8 mouse cellular contexts compared by ENCODE assay signal in the genomic region with DNA sequence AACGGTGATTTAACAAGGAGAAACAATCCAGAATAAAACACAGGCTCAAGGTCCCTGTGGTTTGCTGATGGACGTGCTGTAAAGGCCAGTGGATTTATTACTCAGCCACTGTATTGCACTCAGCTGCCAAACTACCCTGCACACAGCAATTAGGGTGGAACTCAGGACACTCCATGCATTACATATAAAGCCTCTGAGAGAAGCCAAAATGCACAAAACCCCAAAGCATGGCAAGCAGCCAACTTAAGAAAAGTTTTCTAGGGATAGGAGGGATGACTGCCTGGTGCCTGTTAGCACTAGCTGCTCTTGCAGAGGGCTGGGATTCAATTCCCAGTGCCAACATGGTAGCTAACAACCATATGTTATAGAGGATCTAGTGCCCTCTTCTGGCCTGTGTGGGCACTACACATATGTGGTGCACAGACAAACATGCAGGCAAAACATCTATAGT. TPM values are rescaled to one million over a fixed set of nuclear protein-coding genes. Genes with fewer than 3 reads are reported as not detected.
DNase-seq lines count a peak whose midpoint lies in the region; ATAC-seq and TF ChIP-seq lines count a peak whose summit lies in the region.

No protein-coding gene starts in this region.

- H3K9ac ChIP-seq in hindbrain, embryonic 13.5 days, result no peak overlapping the region
- no peak overlapping the region for H3K9ac ChIP-seq in hindbrain, embryonic 16.5 days (ENCODE audit: low read depth, low read length)

- H3K4me3 ChIP-seq in hindbrain, embryonic 13.5 days, result no peak overlapping the region
- H3K4me3 ChIP-seq in hindbrain, embryonic 16.5 days (ENCODE audit: low read length), result no peak overlapping the region
- H3K4me3 ChIP-seq in kidney, adult 2 months (ENCODE audit: insufficient read depth, low read depth, low read length), result no peak overlapping the region
- no peak overlapping the region for H3K4me3 ChIP-seq in small intestine, adult 2 months (ENCODE audit: low read depth, low read length)

- TF ChIP-seq CTCF in kidney, adult 2 months (conservative IDR thresholded peaks at IDR 0.05; ENCODE audit: insufficient read depth, insufficient read length, low read depth, low read length), result peak; percentile 42
- TF ChIP-seq CTCF in small intestine, adult 2 months (IDR thresholded peaks at IDR 0.05; ENCODE audit: extremely low read depth, insufficient read length, insufficient replicate concordance, low read depth, low read length), result peak; percentile 42; the same call in 1 of the 2 replicates

- TF ChIP-seq POLR2A in kidney, adult 2 months (IDR thresholded peaks at IDR 0.05; ENCODE audit: low read depth, low read length), result no peak
- TF ChIP-seq POLR2A in small intestine, adult 2 months (IDR thresholded peaks at IDR 0.05; ENCODE audit: low read depth, low read length), result no peak

- peaks cover 62% of the 10 kb centered on the region for H3K4me1 ChIP-seq in hindbrain, embryonic 13.5 days (replicated peaks)
- peaks cover 30% of the 10 kb centered on the region for H3K4me1 ChIP-seq in hindbrain, embryonic 16.5 days (ENCODE audit: control insufficient read depth, insufficient read depth, low read depth, low read length)
- H3K4me1 ChIP-seq in kidney, adult 2 months (ENCODE audit: control insufficient read depth, insufficient read depth, low read length), result peaks cover 44% of the 10 kb centered on the region
- peaks cover 24% of the 10 kb centered on the region for H3K4me1 ChIP-seq in small intestine, adult 2 months (ENCODE audit: control insufficient read depth, insufficient read depth, insufficient read length, low read length)

- H3K27me3 ChIP-seq in hindbrain, embryonic 13.5 days, result no peaks in the 10 kb centered on the region
- no peaks in the 10 kb centered on the region for H3K27me3 ChIP-seq in hindbrain, embryonic 16.5 days (replicated peaks; ENCODE audit: control insufficient read depth, insufficient read depth, low read length)
- H3K27me3 ChIP-seq in kidney, adult 2 months (replicated peaks; ENCODE audit: control insufficient read depth, insufficient read depth, low read length), result no peaks in the 10 kb centered on the region
- no peaks in the 10 kb centered on the region for H3K27me3 ChIP-seq in small intestine, adult 2 months (ENCODE audit: control insufficient read depth, insufficient read depth, low read length)

- H3K36me3 ChIP-seq in hindbrain, embryonic 13.5 days, result no peaks in the 10 kb centered on the region
- H3K36me3 ChIP-seq in hindbrain, embryonic 16.5 days (ENCODE audit: control insufficient read depth, insufficient read depth, low read length), result no peaks in the 10 kb centered on the region
- no peaks in the 10 kb centered on the region for H3K36me3 ChIP-seq in kidney, adult 2 months (ENCODE audit: control insufficient read depth, insufficient read depth, low read length)
- H3K36me3 ChIP-seq in small intestine, adult 2 months (ENCODE audit: control insufficient read depth, insufficient read depth, low read length), result no peaks in the 10 kb centered on the region

- no peak overlapping the region for H3K4me2 ChIP-seq in hindbrain, embryonic 13.5 days
- no peak overlapping the region for H3K4me2 ChIP-seq in hindbrain, embryonic 16.5 days (ENCODE audit: low read length)

- H3K9me3 ChIP-seq in hindbrain, embryonic 13.5 days, result no peaks in the 10 kb centered on the region
- no peaks in the 10 kb centered on the region for H3K9me3 ChIP-seq in hindbrain, embryonic 16.5 days (ENCODE audit: control insufficient read depth, low read length)

- intact Hi-C loops in heart, postnatal 25 days (cut with DNase I), result loop anchor here (2.0 to 5.0 kb wide), 2 partner anchors 35 to 107 kb away; no protein-coding TSS in a partner anchor
- intact Hi-C loops in heart, postnatal 14 days (cut with DNase I), result loop anchor here (5.0 kb wide), 2 partner anchors 45 to 105 kb away; partner anchors contain the start of genes Drc3 and Tom1l2

- 0 out of 2 replicates have a peak overlapping the region, but pooled peaks have one; percentile 30 for H3K27ac ChIP-seq in hindbrain, embryonic 13.5 days
- no peak overlapping the region for H3K27ac ChIP-seq in hindbrain, embryonic 16.5 days (ENCODE audit: low read depth, low read length)
- H3K27ac ChIP-seq in kidney, adult 2 months (ENCODE audit: insufficient read depth, low read depth, low read length), result peak overlapping the region; percentile 91
- H3K27ac ChIP-seq in small intestine, adult 2 months (ENCODE audit: insufficient read depth, low read depth, low read length), result no peak overlapping the region

- 76% methylated on average over 2 of the region's 2 CpGs for WGBS in hindbrain, embryonic 13.5 days
- 79% methylated on average over 2 of the region's 2 CpGs for WGBS in hindbrain, embryonic 16.5 days
- WGBS in kidney, adult 2 months, result 68% methylated on average over 2 of the region's 2 CpGs
- WGBS in small intestine, adult 2 months, result 73% methylated on average over 2 of the region's 2 CpGs

- ATAC-seq in hindbrain, embryonic 13.5 days (ENCODE audit: low FRiP score), result no peak
- ATAC-seq in hindbrain, embryonic 16.5 days, result no peak

- DNase-seq in NIH3T3 (ENCODE audit: low read depth), result peak; percentile 78
- DNase-seq in kidney, adult 2 months, result peak; percentile 55
- no peak for DNase-seq in right cerebral cortex, postnatal 4 days
- no peak for DNase-seq in heart, postnatal 25 days (ENCODE audit: low spot score)
- no peak for DNase-seq in heart, postnatal 14 days

RNA-seq across cellular contexts. Expression of gene Tom1l2, which starts 45.3 kb away (rescaled TPM):
- polyA plus RNA-seq in hindbrain, embryonic 13.5 days (2015; fragmentation: Nextera tagmentation; extraction: Ambion mirVana), result 54.5 and 59.2 TPM in 2 replicates
- polyA plus RNA-seq in hindbrain, embryonic 16.5 days (2015; fragmentation: Nextera tagmentation; extraction: Ambion mirVana), result 69.2 and 79.3 TPM in 2 replicates
- polyA plus RNA-seq in kidney, adult 2 months (2012; rRNA removed), result 95.2 and 125 TPM in 2 replicates
- 73.6 and 152 TPM in 2 replicates for polyA plus RNA-seq in small intestine, adult 2 months (2012; rRNA removed)
- total RNA-seq in heart, postnatal 25 days (2021), result 100 to 1,000 TPM in 1 of 2 experiments, 10 to 100 TPM in 1; 98.9 to 110 TPM
- 10 to 100 TPM; 93.3 to 93.7 TPM for total RNA-seq in heart, postnatal 14 days (2021)

RNA-seq across cellular contexts. Expression of gene Drc3, which starts 45.7 kb away (rescaled TPM):
- polyA plus RNA-seq in hindbrain, embryonic 13.5 days (2015; fragmentation: Nextera tagmentation; extraction: Ambion mirVana), result 6.3 and 7.9 TPM in 2 replicates
- 6.0 and 7.8 TPM in 2 replicates for polyA plus RNA-seq in hindbrain, embryonic 16.5 days (2015; fragmentation: Nextera tagmentation; extraction: Ambion mirVana)
- polyA plus RNA-seq in kidney, adult 2 months (2012; rRNA removed), result 2.6 and 2.8 TPM in 2 replicates
- 0.30 and 0.33 TPM in 2 replicates for polyA plus RNA-seq in small intestine, adult 2 months (2012; rRNA removed)
- 1 to 10 TPM; 2.1 TPM for total RNA-seq in heart, postnatal 25 days (2021)
- total RNA-seq in heart, postnatal 14 days (2021), result 1 to 10 TPM; 2.0 to 3.2 TPM

Comparison
In these comparisons a context has a peak if more than half of its experiments do, and no peak if none do; other contexts are left out.
1. H3K27ac ChIP-seq: peak in hindbrain, embryonic 13.5 days (single experiment) and kidney, adult 2 months (single experiment); none in hindbrain, embryonic 16.5 days (single experiment) and small intestine, adult 2 months (single experiment).
2. DNase-seq: peak in NIH3T3 (single experiment) and kidney, adult 2 months (single experiment); none in right cerebral cortex, postnatal 4 days (single experiment), heart, postnatal 25 days (single experiment) and heart, postnatal 14 days (0 of 2).